Mouse (Mus musculus) E14TG2a.4 (cell line): ENCODE data around the gene Gimd1.

Source experiments
- H3K27me3 ChIP-seq: 2 replicates; pipeline ENCODE4 v1.6.1; 2014; ENCODE audit warnings: low read length, control low read depth; ENCODE audit not compliant: insufficient read depth
- H3K36me3 ChIP-seq: 2 replicates; pipeline ENCODE4 v1.6.1; 2014; ENCODE audit warnings: low read length, control low read depth; ENCODE audit not compliant: insufficient read depth
- H3K4me1 ChIP-seq: replicated peaks from 2 replicates; pipeline ENCODE4 v1.6.1; 2014; ENCODE audit warnings: low read depth, low read length, control low read depth
- H3K4me3 ChIP-seq: replicated peaks from 2 replicates; pipeline ENCODE4 v1.5.1; 2014; ENCODE audit warnings: mild to moderate bottlenecking, low read length
- H3K9me3 ChIP-seq: 2 replicates; pipeline ENCODE4 v1.6.1; 2014; ENCODE audit warnings: low read length, control low read depth
- CTCF ChIP-seq: conservative IDR thresholded peaks from 2 replicates; pipeline ENCODE4 v1.5.1; 2014; ENCODE audit warnings: low read length
- NANOG ChIP-seq: IDR thresholded peaks from 2 replicates; pipeline ENCODE4 v1.6.1; 2014; ENCODE audit warnings: borderline replicate concordance, low read length, mixed read lengths
- POU5F1 ChIP-seq: IDR thresholded peaks from 2 replicates; pipeline ENCODE4 v1.6.1; 2014; ENCODE audit warnings: low read length, borderline replicate concordance

Gene Gimd1

GRCm38 (mm10) chr3:132629601-132630239 lies at the start of gene Gimd1:
TSS of gene Gimd1 (plus strand) at chr3:132629820.
- H3K9me3 ChIP-seq: no peaks in the 10 kb centered on the region
- no peak for TF ChIP-seq POU5F1
- TF ChIP-seq NANOG: no peak
- no peak for TF ChIP-seq CTCF
- no peaks in the 10 kb centered on the region for H3K4me1 ChIP-seq
- H3K36me3 ChIP-seq: no peaks in the 10 kb centered on the region
- H3K4me3 ChIP-seq: no peak within 1 kb of the TSS
- H3K27me3 ChIP-seq: no peaks in the 10 kb centered on the region

GRCm38 (mm10) chr3:132581198-132581597 lies 48.4 kb upstream of the Gimd1 start:
- Histone ChIP-seq H3K36me3 (no peaks in the 10 kb centered on the region), H3K27me3 (no peaks in the 10 kb centered on the region), H3K4me3 (no peak overlapping the region), H3K4me1 (no peaks in the 10 kb centered on the region), H3K9me3 (no peaks in the 10 kb centered on the region)
- TF ChIP-seq POU5F1 (no peak), CTCF (no peak), NANOG (no peak)

DNA sequence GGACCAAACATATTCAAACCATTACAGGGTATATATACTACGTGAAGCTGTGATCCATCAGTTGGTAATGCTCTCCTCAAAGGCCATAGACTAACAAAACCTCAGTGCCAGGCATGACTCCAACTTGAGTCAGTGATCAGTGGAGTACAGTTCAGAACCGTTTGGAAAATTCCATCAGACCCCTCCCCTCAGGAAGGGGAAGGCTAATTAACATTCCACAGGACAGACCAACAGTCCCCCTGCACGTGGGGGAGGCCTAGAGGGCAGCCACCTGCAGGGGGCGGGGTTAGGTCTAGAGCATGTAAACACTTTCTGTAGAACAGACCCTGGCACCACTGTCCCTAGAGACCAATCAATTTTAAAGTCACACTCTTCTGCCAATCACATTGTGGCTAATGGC lies 47.3 kb upstream of the Gimd1 start:
- H3K27me3 ChIP-seq: no peaks in the 10 kb centered on the region
- H3K4me3 ChIP-seq: no peak overlapping the region
- no peaks in the 10 kb centered on the region for H3K9me3 ChIP-seq
- TF ChIP-seq NANOG (no peak), CTCF (no peak), POU5F1 (no peak)
- H3K36me3 ChIP-seq: no peaks in the 10 kb centered on the region
- no peaks in the 10 kb centered on the region for H3K4me1 ChIP-seq

GRCm38 (mm10) chr3:132585122-132585972 lies 44.3 kb upstream of the Gimd1 start:
- Histone ChIP-seq H3K36me3 (no peaks in the 10 kb centered on the region), H3K4me1 (no peaks in the 10 kb centered on the region), H3K9me3 (no peaks in the 10 kb centered on the region), H3K27me3 (no peaks in the 10 kb centered on the region), H3K4me3 (no peak overlapping the region)
- TF ChIP-seq POU5F1 (no peak), CTCF (no peak), NANOG (no peak)

GRCm38 (mm10) chr3:132588146-132588545 lies 41.5 kb upstream of the Gimd1 start:
- Histone ChIP-seq H3K9me3 (no peaks in the 10 kb centered on the region), H3K4me1 (no peaks in the 10 kb centered on the region), H3K27me3 (no peaks in the 10 kb centered on the region), H3K36me3 (no peaks in the 10 kb centered on the region), H3K4me3 (no peak overlapping the region)
- TF ChIP-seq POU5F1: no peak
- TF ChIP-seq NANOG: no peak
- no peak for TF ChIP-seq CTCF

DNA sequence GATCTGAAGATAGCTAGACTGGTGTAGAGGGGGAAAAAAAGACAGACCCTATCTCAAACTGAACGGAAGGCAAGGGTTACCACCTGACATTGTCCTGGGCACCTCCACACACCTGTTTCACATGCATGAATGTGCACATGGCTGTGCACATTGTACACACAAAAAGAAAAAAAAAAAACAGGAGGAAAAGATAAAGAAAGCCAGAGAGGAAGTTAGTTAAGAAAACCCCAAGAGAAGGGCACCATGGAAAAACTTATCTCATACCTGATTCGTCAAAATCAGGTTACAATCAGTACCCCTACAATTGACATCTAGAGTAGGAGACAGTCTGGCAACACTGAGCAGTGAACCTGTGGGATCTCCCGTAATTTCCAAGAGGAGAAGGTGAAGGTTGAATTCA lies 39.6 kb upstream of the Gimd1 start:
- Histone ChIP-seq H3K36me3 (no peaks in the 10 kb centered on the region), H3K4me3 (no peak overlapping the region), H3K4me1 (no peaks in the 10 kb centered on the region), H3K9me3 (no peaks in the 10 kb centered on the region), H3K27me3 (no peaks in the 10 kb centered on the region)
- TF ChIP-seq POU5F1 (no peak), NANOG (no peak), CTCF (no peak)

DNA sequence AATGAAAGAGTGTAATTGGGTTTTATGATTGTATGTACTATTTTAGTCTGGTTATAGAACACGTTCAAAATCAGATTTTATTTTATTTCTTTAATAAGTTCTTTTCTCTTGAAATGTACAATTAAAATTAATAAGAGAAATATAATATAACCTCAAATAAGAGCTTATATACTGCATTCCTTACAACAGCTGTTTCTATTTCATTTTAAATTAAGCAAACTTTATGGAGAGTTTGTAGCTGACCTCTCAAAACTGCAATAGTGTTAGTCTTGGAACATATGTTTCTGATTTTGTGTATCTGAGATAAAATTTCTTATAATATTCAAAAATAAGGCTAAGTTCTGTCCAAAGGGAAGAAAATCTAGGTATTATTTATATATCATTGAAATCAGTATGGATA lies 39.0 kb upstream of the Gimd1 start:
- Histone ChIP-seq H3K4me1 (no peaks in the 10 kb centered on the region), H3K4me3 (no peak overlapping the region), H3K36me3 (no peaks in the 10 kb centered on the region), H3K27me3 (no peaks in the 10 kb centered on the region), H3K9me3 (no peaks in the 10 kb centered on the region)
- no peak for TF ChIP-seq CTCF

DNA sequence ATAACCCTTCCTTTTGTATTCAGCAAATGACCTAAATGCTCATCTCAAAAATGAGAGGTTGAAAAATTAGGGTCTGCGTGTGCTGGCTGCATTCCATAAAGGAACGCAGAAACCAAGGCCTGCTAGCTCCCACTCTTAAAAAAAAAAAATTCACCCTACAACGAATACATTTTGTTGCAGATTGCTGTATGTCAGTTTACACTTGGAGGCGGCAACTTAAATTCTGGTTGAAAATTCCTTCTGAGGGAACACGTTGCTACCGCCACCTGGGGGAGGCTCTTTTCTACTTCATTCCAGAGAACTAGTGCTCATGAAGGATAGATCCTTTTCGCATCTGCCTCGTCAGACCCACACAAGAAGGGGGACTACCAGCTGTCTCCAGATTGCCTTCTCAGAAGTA lies 879 bp upstream of the Gimd1 start:
- Histone ChIP-seq H3K9me3 (no peaks in the 10 kb centered on the region), H3K4me3 (no peak overlapping the region), H3K4me1 (no peaks in the 10 kb centered on the region), H3K27me3 (no peaks in the 10 kb centered on the region), H3K36me3 (no peaks in the 10 kb centered on the region)
- TF ChIP-seq POU5F1 (no peak), CTCF (no peak)
